Mouse (Mus musculus): ENCODE measurements at regions not wholly inside any gene's neighbourhood (a gene's known extent, or its start where the extent isn't known, plus 50 kb on each side); places are given as distances from the start of the nearest gene placed in this dataset.

GRCm38 (mm10) chr15:38569011-38569640 lies 1143.8 kb downstream of the 4930447A16Rik start:
- 44% methylated on average over 10 of the region's 10 CpGs for WGBS
- Histone ChIP-seq H3K79me2 (ENCODE audit: control insufficient read depth, insufficient read depth, low read length) (no peaks in the 10 kb centered on the region), H3K36me3 (ENCODE audit: control insufficient read depth, insufficient read depth, low read length) (no peaks in the 10 kb centered on the region), H3K27me3 (ENCODE audit: control insufficient read depth, insufficient read depth, low read length) (no peaks in the 10 kb centered on the region), H3K27ac (replicated peaks; ENCODE audit: insufficient read depth, low read depth, low read length) (peak overlapping the region; percentile 84), H3K9ac (ENCODE audit: low read depth, low read length) (peak overlapping the region; percentile 25; the same call in 1 of the 2 replicates), H3K4me3 (ENCODE audit: insufficient read depth, low read depth, low read length) (no peak overlapping the region), H3K4me1 (ENCODE audit: control insufficient read depth, insufficient read depth, low read length) (peaks cover 24% of the 10 kb centered on the region)
- peak; percentile 34; the same call in 1 of the 2 replicates for TF ChIP-seq CTCF (IDR thresholded peaks at IDR 0.05; ENCODE audit: low read depth, low read length)
- TF ChIP-seq POLR2A (IDR thresholded peaks at IDR 0.05; ENCODE audit: extremely low read depth, insufficient read depth, low read length): no peak
- DNase-seq (ENCODE audit: extremely low read depth, low read depth, low spot score): peak; percentile 91

GRCm38 (mm10) chr15:38570144-38570543 lies 1144.8 kb downstream of the 4930447A16Rik start:
- Histone ChIP-seq H3K27ac (replicated peaks; ENCODE audit: insufficient read depth, low read depth, low read length) (peak overlapping the region; percentile 69), H3K27me3 (ENCODE audit: control insufficient read depth, insufficient read depth, low read length) (no peaks in the 10 kb centered on the region)

GRCm38 (mm10) chr15:38570735-38571134 lies 1145.4 kb downstream of the 4930447A16Rik start:
- no peaks in the 10 kb centered on the region for H3K27me3 ChIP-seq (ENCODE audit: control insufficient read depth, insufficient read depth, low read length)
- H3K36me3 ChIP-seq (ENCODE audit: control insufficient read depth, insufficient read depth, low read length): no peaks in the 10 kb centered on the region
- H3K4me3 ChIP-seq (ENCODE audit: insufficient read depth, low read depth, low read length): no peak overlapping the region
- no peak for TF ChIP-seq CTCF (IDR thresholded peaks at IDR 0.05; ENCODE audit: low read depth, low read length)
- 16% methylated on average over 8 of the region's 8 CpGs for WGBS
- peak overlapping the region; percentile 69 for H3K27ac ChIP-seq (replicated peaks; ENCODE audit: insufficient read depth, low read depth, low read length)
- H3K79me2 ChIP-seq (ENCODE audit: control insufficient read depth, insufficient read depth, low read length): no peaks in the 10 kb centered on the region
- H3K4me1 ChIP-seq (ENCODE audit: control insufficient read depth, insufficient read depth, low read length): peaks cover 24% of the 10 kb centered on the region
- peak overlapping the region; percentile 30; the same call in 1 of the 2 replicates for H3K9ac ChIP-seq (ENCODE audit: low read depth, low read length)
- DNase-seq (ENCODE audit: extremely low read depth, low read depth, low spot score): peak; percentile 98

More at GRCm38 (mm10) chr15:38570144-38570543, 1144.8 kb downstream of the 4930447A16Rik start:
- peak; percentile 83 for DNase-seq (ENCODE audit: extremely low read depth, low read depth, low spot score)
- no peak for TF ChIP-seq POLR2A (IDR thresholded peaks at IDR 0.05; ENCODE audit: extremely low read depth, insufficient read depth, low read length)
- no peak for TF ChIP-seq CTCF (IDR thresholded peaks at IDR 0.05; ENCODE audit: low read depth, low read length)
- Histone ChIP-seq H3K4me3 (ENCODE audit: insufficient read depth, low read depth, low read length) (no peak overlapping the region), H3K79me2 (ENCODE audit: control insufficient read depth, insufficient read depth, low read length) (no peaks in the 10 kb centered on the region), H3K36me3 (ENCODE audit: control insufficient read depth, insufficient read depth, low read length) (no peaks in the 10 kb centered on the region), H3K9ac (ENCODE audit: low read depth, low read length) (no peak overlapping the region), H3K4me1 (ENCODE audit: control insufficient read depth, insufficient read depth, low read length) (peaks cover 24% of the 10 kb centered on the region)
- 57% methylated on average over 8 of the region's 8 CpGs for WGBS

- Histone ChIP-seq H3K9ac (ENCODE audit: low read depth, low read length) (no peak overlapping the region), H3K36me3 (ENCODE audit: control insufficient read depth, insufficient read depth, low read length) (no peaks in the 10 kb centered on the region), H3K79me2 (ENCODE audit: control insufficient read depth, insufficient read depth, low read length) (no peaks in the 10 kb centered on the region), H3K4me3 (ENCODE audit: insufficient read depth, low read depth, low read length) (no peak overlapping the region), H3K27ac (replicated peaks; ENCODE audit: insufficient read depth, low read depth, low read length) (no peak overlapping the region), H3K4me1 (ENCODE audit: control insufficient read depth, insufficient read depth, low read length) (peaks cover 20% of the 10 kb centered on the region), H3K27me3 (ENCODE audit: control insufficient read depth, insufficient read depth, low read length) (no peaks in the 10 kb centered on the region)
- WGBS: 86% methylated on average over 4 of the region's 4 CpGs
- TF ChIP-seq POLR2A (IDR thresholded peaks at IDR 0.05; ENCODE audit: extremely low read depth, insufficient read depth, low read length) (no peak), CTCF (IDR thresholded peaks at IDR 0.05; ENCODE audit: low read depth, low read length) (no peak)
- no peak for DNase-seq (ENCODE audit: extremely low read depth, low read depth, low spot score)
These were observed 1147.3 kb downstream of the 4930447A16Rik start for GRCm38 (mm10) chr15:38572652-38573051.

GRCm38 (mm10) chr15:38574447-38574846 lies 1149.1 kb downstream of the 4930447A16Rik start:
- Histone ChIP-seq H3K4me1 (ENCODE audit: control insufficient read depth, insufficient read depth, low read length) (peaks cover 11% of the 10 kb centered on the region; the same call in 1 of the 2 replicates), H3K79me2 (ENCODE audit: control insufficient read depth, insufficient read depth, low read length) (no peaks in the 10 kb centered on the region), H3K27me3 (ENCODE audit: control insufficient read depth, insufficient read depth, low read length) (no peaks in the 10 kb centered on the region), H3K27ac (replicated peaks; ENCODE audit: insufficient read depth, low read depth, low read length) (no peak overlapping the region), H3K36me3 (ENCODE audit: control insufficient read depth, insufficient read depth, low read length) (no peaks in the 10 kb centered on the region), H3K9ac (ENCODE audit: low read depth, low read length) (no peak overlapping the region), H3K4me3 (ENCODE audit: insufficient read depth, low read depth, low read length) (no peak overlapping the region)
- DNase-seq (ENCODE audit: extremely low read depth, low read depth, low spot score): no peak
- WGBS: 85% methylated on average over 8 of the region's 8 CpGs
- TF ChIP-seq POLR2A (IDR thresholded peaks at IDR 0.05; ENCODE audit: extremely low read depth, insufficient read depth, low read length) (no peak), CTCF (IDR thresholded peaks at IDR 0.05; ENCODE audit: low read depth, low read length) (no peak)

GRCm38 (mm10) chr15:38575254-38575653 lies 1149.9 kb downstream of the 4930447A16Rik start:
- Histone ChIP-seq H3K4me1 (ENCODE audit: control insufficient read depth, insufficient read depth, low read length) (peaks cover 4% of the 10 kb centered on the region; the same call in 1 of the 2 replicates), H3K27me3 (ENCODE audit: control insufficient read depth, insufficient read depth, low read length) (no peaks in the 10 kb centered on the region), H3K79me2 (ENCODE audit: control insufficient read depth, insufficient read depth, low read length) (no peaks in the 10 kb centered on the region), H3K4me3 (ENCODE audit: insufficient read depth, low read depth, low read length) (no peak overlapping the region), H3K27ac (replicated peaks; ENCODE audit: insufficient read depth, low read depth, low read length) (no peak overlapping the region), H3K9ac (ENCODE audit: low read depth, low read length) (no peak overlapping the region), H3K36me3 (ENCODE audit: control insufficient read depth, insufficient read depth, low read length) (no peaks in the 10 kb centered on the region)
- 86% methylated on average over 4 of the region's 4 CpGs for WGBS
- TF ChIP-seq POLR2A (IDR thresholded peaks at IDR 0.05; ENCODE audit: extremely low read depth, insufficient read depth, low read length): no peak
- no peak for TF ChIP-seq CTCF (IDR thresholded peaks at IDR 0.05; ENCODE audit: low read depth, low read length)
- DNase-seq (ENCODE audit: extremely low read depth, low read depth, low spot score): no peak

All from liver, adult 2 months (tissue).